ENCODE assay signal across 8 mouse cellular contexts in the genomic region with DNA sequence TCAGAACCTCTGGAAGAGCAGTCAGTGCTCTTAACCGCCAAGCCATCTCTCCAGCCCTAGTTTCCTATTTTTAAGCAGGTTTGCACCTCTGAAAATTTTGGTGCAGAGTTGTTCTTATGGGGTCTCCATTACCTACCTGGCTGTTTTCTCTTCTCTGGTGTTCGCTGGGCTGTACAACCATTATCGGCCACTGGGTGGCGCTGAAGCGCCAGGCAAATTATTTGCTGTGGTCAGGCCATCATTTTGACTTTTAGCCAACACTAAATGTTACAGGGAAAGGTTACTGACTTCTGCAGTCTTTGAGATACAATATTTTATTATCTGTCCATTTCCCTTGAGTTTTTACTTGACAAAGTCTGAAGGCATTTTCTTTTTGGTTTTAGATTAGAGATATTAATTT.
DNase-seq lines count a peak whose midpoint lies in the region; ATAC-seq and TF ChIP-seq lines count a peak whose summit lies in the region.

No protein-coding gene starts in this region.

- no peaks in the 10 kb centered on the region for H3K27me3 ChIP-seq in intestine, postnatal 0 days (replicated peaks; ENCODE audit: control insufficient read depth, insufficient read depth, low read length)
- no peaks in the 10 kb centered on the region for H3K27me3 ChIP-seq in intestine, embryonic 15.5 days (replicated peaks)
- peaks cover 0 to under 1% of the 10 kb centered on the region in 2 experiments; a peak in 1 of 4 replicates for H3K27me3 ChIP-seq in MEL (ENCODE audit: control insufficient read depth in 1 of 2, insufficient read depth in 2 of 2, low read length in 2 of 2)

- no peak for ATAC-seq in intestine, postnatal 0 days
- ATAC-seq in intestine, embryonic 15.5 days = no peak
- ATAC-seq in megakaryocyte-erythroid progenitor cell, adult 5-6 weeks (replicated peaks; ENCODE audit: low FRiP score, low TSS enrichment, poor library complexity, severe bottlenecking) = peak; percentile 79

- no peaks in the 10 kb centered on the region for H3K9me3 ChIP-seq in intestine, postnatal 0 days (ENCODE audit: control insufficient read depth)
- no peaks in the 10 kb centered on the region for H3K9me3 ChIP-seq in intestine, embryonic 15.5 days
- H3K9me3 ChIP-seq in MEL (replicated peaks; ENCODE audit: insufficient read depth, low read length) = no peaks in the 10 kb centered on the region

- TF ChIP-seq EP300 in MEL (IDR thresholded peaks at IDR 0.05; ENCODE audit: low read depth in 1 of 2, low read length in 2 of 2) = no peak

- no peaks in the 10 kb centered on the region for H3K4me1 ChIP-seq in intestine, postnatal 0 days (replicated peaks; ENCODE audit: control insufficient read depth, insufficient read depth, low read length)
- no peaks in the 10 kb centered on the region for H3K4me1 ChIP-seq in intestine, embryonic 15.5 days (replicated peaks)
- no peaks in the 10 kb centered on the region for H3K4me1 ChIP-seq in MEL (ENCODE audit: control insufficient read depth in 1 of 2, insufficient read depth in 2 of 2, low read length in 2 of 2)

- peak; percentile 62 for DNase-seq in MEL (ENCODE audit: low read depth, low spot score)
- DNase-seq in cerebellum, adult 11-12 months = peak; percentile 7
- peak; percentile 66 for DNase-seq in gastrocnemius, adult 2 months
- peak; percentile 8 to 59 for DNase-seq in layer of hippocampus, adult 8-10 months (ENCODE audit: low spot score in 2 of 2)
- DNase-seq in thymus, postnatal 14 days = peak; percentile 55

- H3K27ac ChIP-seq in intestine, postnatal 0 days (ENCODE audit: low read depth, low read length) = no peak overlapping the region
- H3K27ac ChIP-seq in intestine, embryonic 15.5 days = no peak overlapping the region
- H3K27ac ChIP-seq in MEL (ENCODE audit: control insufficient read depth, low read depth, low read length) = no peak overlapping the region
- no peak overlapping the region for H3K27ac ChIP-seq in gastrocnemius, adult 2 months

- no peaks in the 10 kb centered on the region for H3K36me3 ChIP-seq in intestine, postnatal 0 days (ENCODE audit: control insufficient read depth, insufficient read depth)
- no peaks in the 10 kb centered on the region for H3K36me3 ChIP-seq in intestine, embryonic 15.5 days
- H3K36me3 ChIP-seq in MEL (ENCODE audit: control insufficient read depth in 1 of 2, insufficient read depth in 2 of 2, low read length in 2 of 2) = no peaks in the 10 kb centered on the region

- no peak overlapping the region for H3K9ac ChIP-seq in intestine, postnatal 0 days (ENCODE audit: low read depth, low read length)
- no peak overlapping the region for H3K9ac ChIP-seq in intestine, embryonic 15.5 days
- no peak overlapping the region for H3K9ac ChIP-seq in MEL (ENCODE audit: control insufficient read depth, low read depth, low read length, poor library complexity, severe bottlenecking)

- peak; percentile 82 for TF ChIP-seq RAD21 in MEL (IDR thresholded peaks at IDR 0.05; ENCODE audit: low read depth, low read length)

- no peaks in the 10 kb centered on the region for H3K79me2 ChIP-seq in MEL (ENCODE audit: control insufficient read depth, insufficient read depth, low read length, poor library complexity)

- intact Hi-C loops in gastrocnemius, adult 2 months (cut with DNase I) = no loop called here

- H3K4me2 ChIP-seq in intestine, postnatal 0 days (replicated peaks; ENCODE audit: low read depth) = no peak overlapping the region
- H3K4me2 ChIP-seq in intestine, embryonic 15.5 days (replicated peaks) = no peak overlapping the region

- no peak for TF ChIP-seq POLR2A in MEL (IDR thresholded peaks at IDR 0.05; ENCODE audit: control insufficient read depth in 1 of 2, insufficient read depth in 1 of 2, low read depth in 1 of 2, low read length in 2 of 2, poor library complexity in 1 of 2)

- peak; percentile 88 for TF ChIP-seq CTCF in intestine, postnatal 0 days (IDR thresholded peaks at IDR 0.05; ENCODE audit: low read depth)
- TF ChIP-seq CTCF in MEL (IDR thresholded peaks at IDR 0.05 in 2 of 3, conservative IDR thresholded peaks at IDR 0.05 in 1 of 3; ENCODE audit: control insufficient read depth in 1 of 3, insufficient read depth in 1 of 3, low read depth in 2 of 3, low read length in 3 of 3, poor library complexity in 1 of 3, severe bottlenecking in 1 of 3) = peak; percentile 89 to 92 (median 92)
- TF ChIP-seq CTCF in gastrocnemius, adult 2 months (IDR thresholded peaks at IDR 0.05) = peak; percentile 82

- WGBS in intestine, postnatal 0 days = 3% methylated on average over 5 of the region's 5 CpGs
- 5% methylated on average over 5 of the region's 5 CpGs for WGBS in intestine, embryonic 15.5 days

- H3K4me3 ChIP-seq in intestine, postnatal 0 days (ENCODE audit: low read depth, low read length) = no peak overlapping the region
- H3K4me3 ChIP-seq in intestine, embryonic 15.5 days (replicated peaks) = no peak overlapping the region
- H3K4me3 ChIP-seq in MEL (ENCODE audit: control insufficient read depth in 1 of 2, insufficient read depth in 1 of 2, low read depth in 2 of 2, low read length in 2 of 2) = no peak overlapping the region
- no peak overlapping the region for H3K4me3 ChIP-seq in gastrocnemius, adult 2 months

TF ChIP-seq in MEL, 35 proteins besides CTCF, POLR2A, EP300 and RAD21:
- TF ChIP-seq CHD2 (IDR thresholded peaks at IDR 0.05; ENCODE audit: low read length) (no peak), ZC3H11A (IDR thresholded peaks at IDR 0.05; ENCODE audit: low read depth, low read length) (peak; percentile 43), ZMIZ1 (IDR thresholded peaks at IDR 0.05; ENCODE audit: low read depth, low read length) (no peak), JUND (IDR thresholded peaks at IDR 0.05; ENCODE audit: low read depth, low read length) (no peak), CHD1 (IDR thresholded peaks at IDR 0.05; ENCODE audit: low read depth, low read length) (no peak), MEF2A (IDR thresholded peaks at IDR 0.05; ENCODE audit: extremely low read depth, insufficient replicate concordance, low read depth, low read length, poor library complexity, severe bottlenecking) (no peak), MYC (IDR thresholded peaks at IDR 0.05; ENCODE audit: low read depth, low read length) (no peak), NRF1 (IDR thresholded peaks at IDR 0.05; ENCODE audit: insufficient read depth, low read depth, low read length, poor library complexity, severe bottlenecking) (no peak), ETS1 (IDR thresholded peaks at IDR 0.05; ENCODE audit: low read depth, low read length) (no peak), BHLHE40 (IDR thresholded peaks at IDR 0.05; ENCODE audit: borderline replicate concordance, low read depth, low read length) (no peak), GATA1 (IDR thresholded peaks at IDR 0.05; ENCODE audit: low read depth, low read length) (no peak), MAFK (IDR thresholded peaks at IDR 0.05; ENCODE audit: borderline replicate concordance, low read depth, low read length) (no peak), POLR2AphosphoS5 (IDR thresholded peaks at IDR 0.05; ENCODE audit: borderline replicate concordance, low read depth, low read length) (no peak), TBP (IDR thresholded peaks at IDR 0.05; ENCODE audit: low read depth, low read length) (0 out of 2 replicates have a peak, but pooled peaks have one; percentile 14), POLR2AphosphoS2 (IDR thresholded peaks at IDR 0.05; ENCODE audit: low read length) (no peak), SMC3 (IDR thresholded peaks at IDR 0.05; ENCODE audit: low read depth, low read length) (peak; percentile 66), UBTF (IDR thresholded peaks at IDR 0.05; ENCODE audit: borderline replicate concordance, insufficient read depth, low read depth, low read length) (no peak)

Comparison
In these comparisons a context has a peak if more than half of its experiments do, and no peak if none do; other contexts are left out.
1. DNase-seq: peak in every context shown above with its lines; median percentile 66 in gastrocnemius, adult 2 months; 62 in MEL; 55 in thymus, postnatal 14 days; 34 in layer of hippocampus, adult 8-10 months; 7 in cerebellum, adult 11-12 months.